Mouse (Mus musculus): ENCODE data around the gene Atad3a. TPM values are rescaled to one million over a fixed set of nuclear protein-coding genes. Genes with fewer than 3 reads are reported as not detected.

Gene Atad3a
- 56.3 and 59.2 TPM in 2 replicates for polyA plus RNA-seq (2015; fragmentation: Nextera tagmentation; extraction: Ambion mirVana)

DNA sequence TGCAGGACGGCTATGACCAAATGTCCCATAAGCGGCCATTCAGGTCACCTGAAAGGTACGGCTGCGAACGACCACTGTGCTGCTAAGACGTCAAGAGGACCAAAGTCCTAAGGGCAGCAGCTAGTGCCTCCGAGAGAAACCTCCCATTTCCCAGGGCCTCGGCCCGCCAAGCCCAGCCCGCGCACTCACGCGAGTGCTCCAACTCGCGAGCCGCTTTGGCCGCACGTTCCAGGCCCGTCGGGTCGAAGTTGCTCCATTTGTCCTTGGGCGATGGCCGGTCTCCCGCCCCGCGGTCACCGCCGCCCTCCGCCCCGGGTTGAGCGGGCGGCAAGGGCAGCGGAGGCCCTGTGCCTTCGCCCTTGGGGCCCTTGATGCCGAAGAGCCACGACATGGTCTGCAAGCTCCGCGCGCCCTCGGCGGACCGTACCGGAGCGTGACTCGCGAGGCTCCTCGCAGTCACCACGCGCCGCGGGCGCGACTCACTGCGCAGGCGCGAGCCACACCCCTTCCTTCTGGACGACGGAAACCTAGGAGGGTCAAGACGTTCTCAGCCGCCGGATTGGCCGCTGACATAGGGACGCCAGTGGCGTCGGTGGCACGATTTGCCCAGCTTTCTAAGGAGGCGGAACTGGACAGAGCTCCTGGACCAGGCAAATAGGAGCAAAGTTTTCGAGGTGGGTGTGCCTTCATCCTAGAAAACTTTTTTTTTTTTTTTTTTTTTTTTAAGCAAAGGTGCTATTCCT lies at the start of gene Atad3a:
TSS of gene Atad3a (minus strand) at position 481 of the 743 bp plus-strand sequence.

DNA sequence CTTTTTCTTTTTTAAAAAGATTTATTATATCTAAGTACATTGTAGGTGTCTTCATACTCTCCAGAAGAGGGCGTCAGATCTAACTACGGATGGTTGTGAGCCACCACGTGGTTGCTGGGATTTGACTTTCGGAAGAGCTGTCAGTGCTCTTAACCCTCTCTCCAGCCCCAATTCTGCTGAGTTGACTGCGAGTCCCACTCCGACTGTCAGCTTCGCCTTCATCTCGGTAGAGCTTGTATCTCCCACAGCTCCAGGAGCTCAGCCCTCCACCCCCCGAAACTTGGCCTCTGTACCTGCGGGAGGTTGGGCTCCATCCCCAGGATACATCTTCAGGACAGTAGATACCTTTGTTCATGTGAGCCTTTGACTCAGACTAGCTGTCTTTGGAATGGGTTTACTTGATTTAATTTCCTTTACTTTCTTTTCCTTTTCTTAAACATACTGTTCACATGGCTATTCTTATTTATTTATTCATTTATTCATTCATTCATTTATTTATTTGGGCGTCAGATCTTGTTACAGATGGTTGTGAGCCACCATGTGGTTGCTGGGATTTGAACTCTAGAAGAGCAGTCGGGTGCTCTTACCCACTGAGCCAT lies 41.9 kb upstream of the Atad3a start, which contains the start of gene Mrpl20:
TSS of gene Mrpl20 (plus strand) at position 138 of the 599 bp plus-strand sequence.

DNA sequence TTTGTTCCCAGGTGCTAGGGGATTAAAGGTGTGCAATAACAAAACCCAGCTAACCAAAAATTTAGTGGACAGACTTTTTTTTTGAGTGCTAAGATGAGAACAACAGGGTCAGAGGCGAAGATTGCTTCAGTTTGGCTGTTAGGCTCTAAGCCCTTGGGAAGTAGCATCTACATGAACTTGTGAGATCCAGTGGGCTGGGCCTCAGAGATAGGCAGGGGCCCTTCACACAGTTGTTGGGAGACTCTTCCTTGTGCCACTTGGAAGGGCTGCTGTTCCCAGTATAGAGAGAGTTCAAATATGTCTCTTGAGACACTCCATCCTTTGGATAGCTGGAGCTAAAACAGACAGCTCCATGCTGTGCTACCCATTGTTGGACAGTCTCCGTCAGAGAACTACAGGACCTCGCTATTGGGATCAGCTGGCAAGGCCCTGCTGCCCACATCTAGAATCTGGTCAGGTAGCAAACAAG lies 29.2 kb upstream of the Atad3a start, which contains the start of gene Ankrd65:
TSS of gene Ankrd65 (plus strand) at position 419 of the 469 bp plus-strand sequence.

DNA sequence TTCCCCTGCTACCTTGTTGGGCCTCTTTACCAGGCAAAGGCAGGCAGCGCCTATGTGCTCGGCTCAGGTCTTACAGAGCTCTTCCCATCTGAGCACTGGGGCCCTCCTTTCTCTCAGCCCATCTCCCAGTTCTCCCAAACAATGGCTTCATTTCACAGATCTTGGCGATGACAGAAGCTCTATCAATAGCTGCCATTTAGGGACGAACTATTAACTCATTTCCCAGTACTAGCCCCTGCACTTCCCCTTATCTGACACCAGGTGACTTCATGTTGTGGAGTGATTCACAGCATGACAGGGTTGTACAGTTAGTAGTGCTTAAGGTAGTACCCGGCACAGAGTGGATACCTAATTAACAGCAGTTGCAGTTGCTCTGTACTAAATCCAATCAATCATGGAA lies 24.9 kb upstream of the Atad3a start, which contains the start of gene Tmem88b:
TSS of gene Tmem88b (minus strand) at position 56 of the 400 bp plus-strand sequence.

DNA sequence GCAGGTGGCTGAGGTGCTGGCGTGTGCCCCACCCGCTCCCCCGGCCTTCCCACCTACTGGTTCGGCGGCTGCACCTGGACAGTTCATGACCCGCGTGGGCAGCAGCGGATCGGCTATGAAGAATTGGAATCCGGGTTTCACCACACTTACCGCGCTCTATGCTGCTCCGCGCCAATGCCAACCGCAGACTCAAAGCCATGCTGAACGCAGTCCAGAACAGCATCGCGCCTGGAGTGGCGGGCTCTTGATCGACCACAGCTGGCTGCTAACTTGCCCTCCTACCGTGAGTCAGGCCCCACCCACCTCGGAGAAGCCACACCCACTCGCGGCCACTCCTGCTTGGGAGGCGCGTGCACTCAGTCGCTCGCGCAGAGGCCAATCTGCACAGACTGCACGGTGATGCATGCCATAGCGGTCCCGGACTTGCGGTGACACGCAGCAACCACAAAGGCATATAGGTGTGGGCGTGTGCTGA lies 13.4 kb upstream of the Atad3a start, which contains the start of gene Vwa1:
TSS of gene Vwa1 (minus strand) at position 419 of the 475 bp plus-strand sequence.

DNA sequence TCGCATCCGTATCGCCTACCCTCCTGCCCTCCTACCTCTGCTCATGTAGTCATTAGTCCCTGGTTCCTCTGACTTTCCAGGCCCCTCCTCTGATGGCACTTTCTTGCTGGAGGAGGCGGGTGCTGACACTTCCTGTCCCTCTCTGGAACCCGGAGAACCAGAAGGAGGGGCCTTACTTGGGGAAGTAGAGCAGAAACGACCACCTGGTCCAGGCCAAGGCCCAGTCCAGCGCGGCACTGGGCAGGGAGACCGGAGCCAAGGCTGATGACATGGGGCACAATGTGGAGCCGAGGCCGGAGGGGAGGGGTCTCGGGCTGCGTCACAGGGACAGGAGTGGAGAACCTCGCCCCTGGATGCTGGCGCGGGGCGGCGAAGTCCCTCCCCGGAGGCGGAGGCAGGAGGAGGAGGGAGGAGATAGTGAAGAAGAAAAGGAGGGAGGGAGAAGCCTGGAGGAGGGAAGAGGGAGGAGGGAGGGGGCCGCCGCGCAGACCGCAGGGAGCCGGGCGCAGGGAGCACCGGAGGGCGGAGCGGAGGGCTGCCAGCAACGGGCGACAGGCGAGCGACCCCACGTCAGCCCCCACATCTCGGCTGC lies 26.4 kb downstream of the Atad3a start, which contains the start of gene Tmem240:
TSS of gene Tmem240 (plus strand) at position 451 of the 592 bp plus-strand sequence.

DNA sequence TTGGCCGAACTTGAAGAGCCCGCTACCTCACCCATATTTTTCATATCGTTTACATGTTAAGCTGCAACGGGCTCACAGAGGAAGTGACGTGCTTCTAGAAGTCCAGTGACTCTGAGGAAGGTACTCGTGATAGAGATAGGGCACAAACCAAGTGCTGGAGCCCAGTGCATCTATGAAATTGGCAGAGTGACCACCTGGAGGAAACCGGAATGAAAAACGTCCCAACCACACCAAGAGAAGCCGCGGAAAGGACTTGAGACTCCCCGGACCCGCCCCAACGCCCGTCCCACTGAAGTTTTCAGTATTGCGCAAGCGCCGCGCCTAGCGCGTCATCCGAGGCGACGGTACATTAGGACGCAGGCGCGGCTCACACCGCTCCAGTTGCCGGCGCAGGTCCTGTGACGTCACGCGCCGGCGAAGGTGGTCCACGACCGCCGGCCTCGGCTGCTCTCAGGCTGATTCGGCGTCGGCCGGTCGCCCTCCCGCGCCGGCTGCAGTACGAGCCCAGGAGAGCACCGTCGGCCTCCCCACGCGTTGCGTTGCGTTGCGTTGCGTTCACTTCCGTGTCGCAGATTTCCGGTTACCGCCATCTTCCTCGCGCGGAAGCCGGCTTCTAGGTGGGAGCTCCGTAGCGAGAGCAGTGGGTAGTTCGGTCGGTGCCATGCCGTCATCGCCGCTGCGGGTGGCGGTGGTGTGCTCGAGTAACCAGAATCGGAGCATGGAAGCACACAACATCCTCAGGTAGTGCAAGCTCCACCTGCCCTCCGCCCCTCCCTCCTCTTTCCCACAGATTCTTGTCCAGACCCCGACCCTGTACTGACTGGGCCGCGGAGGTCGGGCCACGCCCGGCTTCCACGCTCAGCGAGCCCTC lies 55.9 kb downstream of the Atad3a start, which contains the start of gene Ssu72:
TSS of gene Ssu72 (plus strand) at position 80 of the 871 bp plus-strand sequence.

DNA sequence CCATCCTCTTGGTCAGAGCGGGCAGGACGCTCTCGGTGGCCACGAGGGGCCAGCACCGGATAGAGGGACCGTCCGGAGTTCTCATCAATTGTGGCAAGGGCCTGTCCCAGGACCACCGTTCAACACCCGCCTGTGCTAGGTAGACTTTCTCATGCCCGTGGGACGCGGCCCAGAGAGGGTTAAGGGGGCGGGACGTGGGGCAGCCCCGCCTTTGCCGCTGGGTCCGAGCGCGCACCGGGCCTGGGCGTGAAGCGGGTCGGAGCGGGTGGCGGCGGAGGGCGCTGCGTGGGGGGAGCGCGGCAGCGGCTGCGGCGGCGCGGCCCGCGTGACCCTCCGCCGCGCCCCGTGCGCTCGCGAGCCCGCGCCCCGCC lies 66.8 kb downstream of the Atad3a start, which contains the start of gene Fndc10:
TSS of gene Fndc10 (plus strand) at position 232 of the 371 bp plus-strand sequence.

Small RNA genes within 50 kb of the gene (microRNA-seq; reads per million reads assigned to microRNA genes)
- 0 reads per million in 2 experiments for gene Gm27743

Other genes starting within 250 kb of the Atad3a start
- 25.7 and 36.4 TPM in 2 replicates for gene Nadk, start 198.7 kb downstream of the Atad3a start, polyA plus RNA-seq (2015; fragmentation: Nextera tagmentation; extraction: Ambion mirVana)
- 3.5 and 3.7 TPM in 2 replicates for gene Slc35e2, start 159.7 kb downstream of the Atad3a start, polyA plus RNA-seq (2015; fragmentation: Nextera tagmentation; extraction: Ambion mirVana)
- 39.1 and 44.5 TPM in 2 replicates for gene Cdk11b, start 136.2 kb downstream of the Atad3a start, polyA plus RNA-seq (2015; fragmentation: Nextera tagmentation; extraction: Ambion mirVana)
- gene Gm10563, start 115.7 kb downstream of the Atad3a start, polyA plus RNA-seq (2015; fragmentation: Nextera tagmentation; extraction: Ambion mirVana), result not detected in 2 replicates
- gene Mmp23, start 107.7 kb downstream of the Atad3a start, polyA plus RNA-seq (2015; fragmentation: Nextera tagmentation; extraction: Ambion mirVana), result 38.5 and 62.9 TPM in 2 replicates
- gene Mib2, start 91.9 kb downstream of the Atad3a start, polyA plus RNA-seq (2015; fragmentation: Nextera tagmentation; extraction: Ambion mirVana), result 13.3 and 14.7 TPM in 2 replicates
- gene Fndc10, start 66.8 kb downstream of the Atad3a start, polyA plus RNA-seq (2015; fragmentation: Nextera tagmentation; extraction: Ambion mirVana), result 4.6 and 6.1 TPM in 2 replicates
- gene Ssu72, start 56.3 kb downstream of the Atad3a start, polyA plus RNA-seq (2015; fragmentation: Nextera tagmentation; extraction: Ambion mirVana), result 90.9 and 95.8 TPM in 2 replicates
- gene Tmem240, start 26.3 kb downstream of the Atad3a start, polyA plus RNA-seq (2015; fragmentation: Nextera tagmentation; extraction: Ambion mirVana), result 0.28 and 0.58 TPM in 2 replicates
- gene Vwa1, start 13.6 kb upstream of the Atad3a start, polyA plus RNA-seq (2015; fragmentation: Nextera tagmentation; extraction: Ambion mirVana), result 20.3 and 22.5 TPM in 2 replicates
- 1.4 and 1.5 TPM in 2 replicates for gene Tmem88b, start 24.8 kb upstream of the Atad3a start, polyA plus RNA-seq (2015; fragmentation: Nextera tagmentation; extraction: Ambion mirVana)
- gene Ankrd65, start 29.3 kb upstream of the Atad3a start, polyA plus RNA-seq (2015; fragmentation: Nextera tagmentation; extraction: Ambion mirVana), result 0.13 and 0.15 TPM in 2 replicates
- gene Mrpl20, start 41.8 kb upstream of the Atad3a start, polyA plus RNA-seq (2015; fragmentation: Nextera tagmentation; extraction: Ambion mirVana), result 172 and 176 TPM in 2 replicates
- gene Ccnl2, start 51.4 kb upstream of the Atad3a start, polyA plus RNA-seq (2015; fragmentation: Nextera tagmentation; extraction: Ambion mirVana), result 89.3 and 91.0 TPM in 2 replicates
- 131 and 148 TPM in 2 replicates for gene Aurkaip1, start 70.2 kb upstream of the Atad3a start, polyA plus RNA-seq (2015; fragmentation: Nextera tagmentation; extraction: Ambion mirVana)
- gene Mxra8, start 78.6 kb upstream of the Atad3a start, polyA plus RNA-seq (2015; fragmentation: Nextera tagmentation; extraction: Ambion mirVana), result 109 and 120 TPM in 2 replicates
- 13.5 and 16.4 TPM in 2 replicates for gene Dvl1, start 86.3 kb upstream of the Atad3a start, polyA plus RNA-seq (2015; fragmentation: Nextera tagmentation; extraction: Ambion mirVana)
- gene Tas1r3, start 102.3 kb upstream of the Atad3a start, polyA plus RNA-seq (2015; fragmentation: Nextera tagmentation; extraction: Ambion mirVana), result 0.16 and 0.21 TPM in 2 replicates
- 8.0 and 8.1 TPM in 2 replicates for gene Cptp, start 108.3 kb upstream of the Atad3a start, polyA plus RNA-seq (2015; fragmentation: Nextera tagmentation; extraction: Ambion mirVana)
- 23.9 and 26.2 TPM in 2 replicates for gene Ints11, start 108.5 kb upstream of the Atad3a start, polyA plus RNA-seq (2015; fragmentation: Nextera tagmentation; extraction: Ambion mirVana)
- gene Pusl1, start 130.7 kb upstream of the Atad3a start, polyA plus RNA-seq (2015; fragmentation: Nextera tagmentation; extraction: Ambion mirVana), result 24.9 and 28.0 TPM in 2 replicates
- 9.6 and 9.8 TPM in 2 replicates for gene Acap3, start 130.7 kb upstream of the Atad3a start, polyA plus RNA-seq (2015; fragmentation: Nextera tagmentation; extraction: Ambion mirVana)
- 65.7 and 69.6 TPM in 2 replicates for gene Ube2j2, start 182.7 kb upstream of the Atad3a start, polyA plus RNA-seq (2015; fragmentation: Nextera tagmentation; extraction: Ambion mirVana)
- gene C1qtnf12, start 201.2 kb upstream of the Atad3a start, polyA plus RNA-seq (2015; fragmentation: Nextera tagmentation; extraction: Ambion mirVana), result 22.7 and 51.1 TPM in 2 replicates
- gene B3galt6, start 231.6 kb upstream of the Atad3a start, polyA plus RNA-seq (2015; fragmentation: Nextera tagmentation; extraction: Ambion mirVana), result 8.4 and 8.5 TPM in 2 replicates
- 85.8 and 116 TPM in 2 replicates for gene Sdf4, start 231.8 kb upstream of the Atad3a start, polyA plus RNA-seq (2015; fragmentation: Nextera tagmentation; extraction: Ambion mirVana)

All from skeletal muscle tissue, postnatal 0 days (tissue).